ENCODE assay signal across 8 mouse cellular contexts in genomic region chr3:154597561-154597960, GRCm38 (mm10). TPM values are rescaled to one million over a fixed set of nuclear protein-coding genes. Genes with fewer than 3 reads are reported as not detected.
DNase-seq lines count a peak whose midpoint lies in the region; ATAC-seq and TF ChIP-seq lines count a peak whose summit lies in the region.

No protein-coding gene starts in this region.

- no peak for DNase-seq in lung, postnatal 0 days (ENCODE audit: low spot score)
- DNase-seq in lung, postnatal 14 days = no peak
- DNase-seq in embryonic facial prominence, embryonic 11.5 days (ENCODE audit: low spot score) = peak; percentile 10
- peak; percentile 75 to 84 for DNase-seq in kidney, adult 8-10 months
- DNase-seq in spleen, postnatal 10 days (ENCODE audit: low spot score in 2 of 2) = no peak
- DNase-seq in adrenal gland, adult 2 months = no peak
- DNase-seq in left cerebral cortex, postnatal 10 days (ENCODE audit: extremely low spot score in 1 of 2, low spot score in 2 of 2) = no peak

- H3K36me3 ChIP-seq in lung, postnatal 0 days (ENCODE audit: insufficient read depth, low read length) = no peaks in the 10 kb centered on the region
- H3K36me3 ChIP-seq in embryonic facial prominence, embryonic 11.5 days (replicated peaks; ENCODE audit: control insufficient read depth, insufficient read depth, low read depth, low read length) = peaks cover under 1% of the 10 kb centered on the region
- peaks cover 17% of the 10 kb centered on the region for H3K36me3 ChIP-seq in midbrain, embryonic 12.5 days

- H3K27me3 ChIP-seq in lung, postnatal 0 days (replicated peaks; ENCODE audit: insufficient read depth, low read length) = no peaks in the 10 kb centered on the region
- no peaks in the 10 kb centered on the region for H3K27me3 ChIP-seq in embryonic facial prominence, embryonic 11.5 days (ENCODE audit: control insufficient read depth, insufficient read depth, low read length)
- H3K27me3 ChIP-seq in midbrain, embryonic 12.5 days = no peaks in the 10 kb centered on the region

- no peak for TF ChIP-seq CTCF in lung, postnatal 0 days (IDR thresholded peaks at IDR 0.05)

- no peak overlapping the region for H3K27ac ChIP-seq in lung, postnatal 0 days (ENCODE audit: low read length)
- H3K27ac ChIP-seq in embryonic facial prominence, embryonic 11.5 days (replicated peaks; ENCODE audit: low read depth, low read length) = no peak overlapping the region
- no peak overlapping the region for H3K27ac ChIP-seq in midbrain, embryonic 12.5 days (replicated peaks)

- TF ChIP-seq EP300 in lung, postnatal 0 days (IDR thresholded peaks at IDR 0.05) = no peak

- intact Hi-C loops in left cerebral cortex, postnatal 10 days (cut with DNase I) = no loop called here

- peak overlapping the region; percentile 65 for H3K4me2 ChIP-seq in lung, postnatal 0 days (replicated peaks; ENCODE audit: low read depth, low read length)
- peak overlapping the region; percentile 68 for H3K4me2 ChIP-seq in embryonic facial prominence, embryonic 11.5 days (ENCODE audit: low read depth, low read length)
- peak overlapping the region; percentile 73 for H3K4me2 ChIP-seq in midbrain, embryonic 12.5 days (replicated peaks)

- H3K4me3 ChIP-seq in lung, postnatal 0 days (ENCODE audit: low read depth, low read length) = peak overlapping the region; percentile 98
- peak overlapping the region; percentile 90 for H3K4me3 ChIP-seq in embryonic facial prominence, embryonic 11.5 days (ENCODE audit: low read depth, low read length)
- H3K4me3 ChIP-seq in midbrain, embryonic 12.5 days = peak overlapping the region; percentile 90

- 25% methylated on average over 7 of the region's 7 CpGs for WGBS in lung, postnatal 0 days
- WGBS in embryonic facial prominence, embryonic 11.5 days = 34% methylated on average over 7 of the region's 7 CpGs
- WGBS in midbrain, embryonic 12.5 days = 43% methylated on average over 7 of the region's 7 CpGs

- no peak for ATAC-seq in lung, postnatal 0 days
- no peak; the same call in 1 of the 2 replicates for ATAC-seq in embryonic facial prominence, embryonic 11.5 days (replicated peaks; ENCODE audit: insufficient number of reproducible peaks, low FRiP score, low TSS enrichment, low read depth)
- 0 out of 2 replicates have a peak, but pooled peaks have one; percentile 0 for ATAC-seq in midbrain, embryonic 12.5 days (ENCODE audit: low FRiP score, low read depth)

- no peaks in the 10 kb centered on the region for H3K9me3 ChIP-seq in lung, postnatal 0 days (ENCODE audit: low read length)
- no peaks in the 10 kb centered on the region for H3K9me3 ChIP-seq in embryonic facial prominence, embryonic 11.5 days (replicated peaks; ENCODE audit: control insufficient read depth, low read length)
- H3K9me3 ChIP-seq in midbrain, embryonic 12.5 days = no peaks in the 10 kb centered on the region

- peaks cover 6% of the 10 kb centered on the region; the same call in 1 of the 2 replicates for H3K4me1 ChIP-seq in lung, postnatal 0 days (ENCODE audit: insufficient read depth, low read depth, low read length)
- no peaks in the 10 kb centered on the region for H3K4me1 ChIP-seq in embryonic facial prominence, embryonic 11.5 days (ENCODE audit: control insufficient read depth, insufficient read depth, low read length)
- peaks cover 4% of the 10 kb centered on the region for H3K4me1 ChIP-seq in midbrain, embryonic 12.5 days

- H3K9ac ChIP-seq in lung, postnatal 0 days (replicated peaks; ENCODE audit: low read depth) = peak overlapping the region; percentile 77; the same call in 1 of the 2 replicates
- H3K9ac ChIP-seq in embryonic facial prominence, embryonic 11.5 days (replicated peaks; ENCODE audit: low read length) = peak overlapping the region; percentile 97
- H3K9ac ChIP-seq in midbrain, embryonic 12.5 days (replicated peaks) = peak overlapping the region; percentile 46

RNA-seq across cellular contexts. Expression of gene Tyw3, which starts 0.7 kb away (rescaled TPM):
- 4.2 and 4.4 TPM in 2 replicates for polyA plus RNA-seq in lung, postnatal 0 days (2015; fragmentation: Nextera tagmentation; extraction: Ambion mirVana)
- polyA plus RNA-seq in embryonic facial prominence, embryonic 11.5 days (2014; fragmentation: Nextera tagmentation; extraction: Ambion mirVana) = 23.1 and 23.4 TPM in 2 replicates
- 15.3 and 17.1 TPM in 2 replicates for polyA plus RNA-seq in midbrain, embryonic 12.5 days (2016; fragmentation: Nextera tagmentation; extraction: Ambion mirVana)
- total RNA-seq in adrenal gland, adult 2 months (2021) = 1 to 10 TPM; 4.0 to 6.6 TPM
- polyA plus RNA-seq in adrenal gland, adult 2 months (2012; rRNA removed) = 6.8 and 12.2 TPM in 2 replicates
- 10 to 100 TPM; 11.2 to 12.6 TPM for total RNA-seq in left cerebral cortex, postnatal 10 days (2021)

RNA-seq across cellular contexts. Expression of gene Cryz, which starts 1.1 kb away (rescaled TPM):
- 4.8 and 5.1 TPM in 2 replicates for polyA plus RNA-seq in lung, postnatal 0 days (2015; fragmentation: Nextera tagmentation; extraction: Ambion mirVana)
- polyA plus RNA-seq in embryonic facial prominence, embryonic 11.5 days (2014; fragmentation: Nextera tagmentation; extraction: Ambion mirVana) = 30.5 TPM in 2 replicates
- polyA plus RNA-seq in midbrain, embryonic 12.5 days (2016; fragmentation: Nextera tagmentation; extraction: Ambion mirVana) = 15.1 and 17.4 TPM in 2 replicates
- total RNA-seq in adrenal gland, adult 2 months (2021) = 10 to 100 TPM; 18.1 to 24.3 TPM
- 5.0 and 6.6 TPM in 2 replicates for polyA plus RNA-seq in adrenal gland, adult 2 months (2012; rRNA removed)
- 10 to 100 TPM; 16.4 to 18.2 TPM for total RNA-seq in left cerebral cortex, postnatal 10 days (2021)

Comparison
In these comparisons a context has a peak if more than half of its experiments do, and no peak if none do; other contexts are left out.
1. DNase-seq: peak in embryonic facial prominence, embryonic 11.5 days (single experiment) and kidney, adult 8-10 months (2 of 2); none in lung, postnatal 0 days (single experiment), lung, postnatal 14 days (single experiment), spleen, postnatal 10 days (0 of 2), adrenal gland, adult 2 months (single experiment) and left cerebral cortex, postnatal 10 days (0 of 2).
2. H3K9ac ChIP-seq: peak in every context shown above with its lines; median percentile 97 in embryonic facial prominence, embryonic 11.5 days; 77 in lung, postnatal 0 days; 46 in midbrain, embryonic 12.5 days.
3. Peak in every context shown above with its lines, with median percentiles within 50 percentile points of each other: H3K4me2 ChIP-seq and H3K4me3 ChIP-seq.